Mouse (Mus musculus): Measurements from ENCODE around the gene Ccdc47.

GRCm38 (mm10) chr11:106175081-106175480, 41.1 kb downstream of the Ccdc47 start:
- TF ChIP-seq CTCF (IDR thresholded peaks at IDR 0.05; ENCODE audit: borderline replicate concordance, control insufficient read depth, extremely low read depth, insufficient read depth, low read length, poor library complexity), result no peak
- TF ChIP-seq POLR2A (IDR thresholded peaks at IDR 0.05; ENCODE audit: control insufficient read depth, extremely low read depth, insufficient read depth, low read length, poor library complexity), result no peak
